Mouse (Mus musculus) stomach, postnatal 0 days (tissue): ENCODE results near the gene Fam219b. TPM values are rescaled to one million over a fixed set of nuclear protein-coding genes. Genes with fewer than 3 reads are reported as not detected.

Source experiments
- ATAC-seq: fragments of 200-750 bp; cut with Nextera tagmentation; 2 replicates; pipeline ENCODE4 v1.8.0; 2017; ENCODE audit not compliant: low FRiP score, low TSS enrichment
- DNase-seq: peaks from one replicate; pipeline ENCODE4 v3.0.0-alpha.2; 2016; ENCODE audit warnings: low spot score
- H3K27ac ChIP-seq: fragments of 300-500 bp; sonication (generic); replicated peaks from 2 replicates; pipeline ENCODE4 v1.5.1; 2014; ENCODE audit warnings: mild to moderate bottlenecking, control low read depth
- H3K27me3 ChIP-seq: fragments of 300-500 bp; sonication (generic); 2 replicates; pipeline ENCODE4 v1.6.1; 2014; ENCODE audit warnings: low read length; ENCODE audit not compliant: control insufficient read depth, insufficient read depth
- H3K36me3 ChIP-seq: fragments of 300-500 bp; sonication (generic); 2 replicates; pipeline ENCODE4 v1.6.1; 2014; ENCODE audit warnings: low read length, mixed read lengths; ENCODE audit not compliant: control insufficient read depth, insufficient read depth
- H3K4me1 ChIP-seq: fragments of 300-500 bp; sonication (generic); replicated peaks from 2 replicates; pipeline ENCODE4 v1.6.1; 2014; ENCODE audit warnings: antibody characterized with exemption; ENCODE audit not compliant: control insufficient read depth, insufficient read depth
- H3K4me2 ChIP-seq: fragments of 300-500 bp; sonication (generic); replicated peaks from 2 replicates; pipeline ENCODE4 v1.6.1; 2014; ENCODE audit warnings: low read depth, mild to moderate bottlenecking, control low read depth, moderate library complexity
- H3K4me3 ChIP-seq: fragments of 300-500 bp; sonication (generic); 2 replicates; pipeline ENCODE4 v1.5.1; 2014; ENCODE audit warnings: low read depth, low read length, control low read depth
- H3K9ac ChIP-seq: fragments of 300-500 bp; sonication (generic); 2 replicates; pipeline ENCODE4 v1.6.1; 2014; ENCODE audit warnings: mild to moderate bottlenecking, low read length, control low read depth, mixed read lengths
- H3K9me3 ChIP-seq: fragments of 300-500 bp; sonication (generic); 2 replicates; pipeline ENCODE4 v1.6.1; 2016; ENCODE audit warnings: low read length; ENCODE audit not compliant: control insufficient read depth
- CTCF ChIP-seq: IDR thresholded peaks from 2 replicates; pipeline ENCODE4 v1.5.1; 2016; ENCODE audit warnings: antibody characterized with exemption, low read depth, mild to moderate bottlenecking, moderate library complexity
- EP300 ChIP-seq: optimal IDR thresholded peaks from 2 replicates; pipeline ENCODE3; 2016; ENCODE audit warnings: antibody characterized with exemption
- WGBS: fragments of 180-500 bp; shearing (Covaris S2); extraction: QIAGEN DNeasy Blood & Tissue Kit; methylation state at CpG from one replicate; pipeline ENCODE4 v1.1.7; 2014; 5-methylcytosine and 5-hydroxymethylcytosine counted together
- polyA plus RNA-seq: library from polyadenylated mRNA; unstranded; fragments of >200 nt; fragmentation: Nextera tagmentation; extraction: Ambion mirVana; gene quantifications from 2 replicates; pipeline ENCODE4 v1.2.1, GENCODE M21; 2015

Gene Fam219b
- polyA plus RNA-seq, 1 experiment from 2014 or later = 12.4 TPM

- Histone ChIP-seq H3K4me2 (peak within 1 kb of the TSS; percentile 69), H3K27me3 (no peaks in the 10 kb centered on the region), H3K4me3 (peak within 1 kb of the TSS; percentile 63), H3K4me1 (peaks cover 17% of the 10 kb centered on the region), H3K9me3 (no peaks in the 10 kb centered on the region), H3K27ac (peak within 1 kb of the TSS; percentile 91), H3K36me3 (no peaks in the 10 kb centered on the region), H3K9ac (peak within 1 kb of the TSS; percentile 77)
- TF ChIP-seq CTCF (peak; percentile 53), EP300 (peak; percentile 43)
- under 1% methylated on average over 37 of the region's 37 CpGs for WGBS
- peak; percentile 95 for DNase-seq
- peak; percentile 96 for ATAC-seq
Measured at GRCm38 (mm10) chr9:57560861-57561710, 23.8 kb downstream of the Fam219b start, which contains the start of gene Scamp2. Gene Scamp2 (plus strand): TSS chr9:57560943.

GRCm38 (mm10) chr9:57561711-57562099 is 24.4 kb downstream of the Fam219b start:
- DNase-seq = no peak
- 59% methylated on average over 13 of the region's 13 CpGs for WGBS
- Histone ChIP-seq H3K27me3 (no peaks in the 10 kb centered on the region), H3K27ac (peak overlapping the region; percentile 91), H3K9me3 (no peaks in the 10 kb centered on the region), H3K9ac (peak overlapping the region; percentile 77), H3K4me3 (peak overlapping the region; percentile 63), H3K4me2 (peak overlapping the region; percentile 69), H3K4me1 (peaks cover 17% of the 10 kb centered on the region), H3K36me3 (no peaks in the 10 kb centered on the region)
- no peak for ATAC-seq
- TF ChIP-seq CTCF = no peak
- TF ChIP-seq EP300 = no peak

DNA sequence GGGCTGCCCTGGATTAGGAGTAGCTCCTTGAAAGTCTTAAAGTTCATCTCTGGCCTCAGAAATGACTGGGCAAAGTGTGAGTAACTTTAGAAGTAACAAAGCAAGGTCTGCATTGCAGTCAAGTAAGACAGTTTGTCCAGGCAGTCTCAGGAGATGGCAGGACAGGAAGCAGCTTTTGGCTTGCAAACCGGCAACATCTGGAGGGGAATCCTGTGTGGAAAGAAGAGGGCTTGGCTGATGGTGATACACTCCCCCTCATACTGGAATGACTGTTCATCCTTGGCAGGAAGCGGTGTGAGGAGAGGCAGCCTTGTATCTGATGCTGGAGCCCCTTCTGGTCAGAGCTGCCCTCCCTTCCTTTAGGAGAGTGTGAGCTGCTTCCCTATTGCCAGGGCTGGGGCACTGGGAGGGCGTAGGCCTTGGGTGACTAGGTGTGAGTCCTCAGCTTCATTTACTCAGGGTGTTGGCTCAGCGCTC is 25.6 kb downstream of the Fam219b start:
- 26% methylated on average over 4 of the region's 4 CpGs for WGBS
- Histone ChIP-seq H3K27me3 (no peaks in the 10 kb centered on the region), H3K4me1 (peaks cover 17% of the 10 kb centered on the region), H3K27ac (peak overlapping the region; percentile 91), H3K9ac (peak overlapping the region; percentile 43), H3K36me3 (no peaks in the 10 kb centered on the region), H3K4me3 (no peak overlapping the region; the same call in 1 of the 2 replicates), H3K4me2 (peak overlapping the region; percentile 69), H3K9me3 (no peaks in the 10 kb centered on the region)
- TF ChIP-seq EP300 (no peak), CTCF (no peak)
- DNase-seq (peak; percentile 85), ATAC-seq (peak; percentile 88)

DNA sequence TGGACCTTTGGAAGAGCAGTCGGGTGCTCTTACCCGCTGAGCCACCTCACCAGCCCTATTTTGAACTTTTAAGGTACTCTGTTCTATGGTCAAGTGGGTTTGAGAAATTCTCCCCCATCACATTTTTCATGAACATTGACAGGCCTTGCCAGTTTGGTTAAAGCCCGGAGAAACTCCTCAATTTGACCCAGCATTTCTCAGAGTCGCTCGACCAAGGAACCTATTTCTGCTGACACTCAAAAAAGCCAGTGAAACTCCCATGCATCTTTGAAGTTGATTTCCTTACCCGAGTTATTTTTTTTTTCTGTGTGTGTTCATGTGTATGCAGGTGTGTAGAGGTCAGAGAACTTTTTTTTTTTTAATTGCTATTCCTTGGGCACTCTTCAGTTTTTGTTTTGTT is 27.3 kb downstream of the Fam219b start:
- Histone ChIP-seq H3K4me1 (peaks cover 17% of the 10 kb centered on the region), H3K9ac (no peak overlapping the region), H3K4me3 (no peak overlapping the region), H3K27me3 (no peaks in the 10 kb centered on the region), H3K27ac (no peak overlapping the region), H3K36me3 (peaks cover 7% of the 10 kb centered on the region; the same call in 1 of the 2 replicates), H3K4me2 (no peak overlapping the region), H3K9me3 (no peaks in the 10 kb centered on the region)
- 81% methylated on average over 6 of the region's 6 CpGs for WGBS
- ATAC-seq = no peak
- no peak for DNase-seq
- TF ChIP-seq CTCF = no peak

GRCm38 (mm10) chr9:57565741-57566221 is 28.5 kb downstream of the Fam219b start:
- Histone ChIP-seq H3K4me1 (peaks cover 14% of the 10 kb centered on the region), H3K9me3 (no peaks in the 10 kb centered on the region), H3K27me3 (no peaks in the 10 kb centered on the region), H3K9ac (0 out of 2 replicates have a peak overlapping the region, but pooled peaks have one; percentile 8), H3K4me2 (no peak overlapping the region), H3K4me3 (no peak overlapping the region), H3K27ac (peak overlapping the region; percentile 73), H3K36me3 (peaks cover 7% of the 10 kb centered on the region)
- WGBS = 20% methylated on average over 10 of the region's 10 CpGs
- DNase-seq (no peak), ATAC-seq (no peak)
- no peak for TF ChIP-seq CTCF
- no peak for TF ChIP-seq EP300

DNA sequence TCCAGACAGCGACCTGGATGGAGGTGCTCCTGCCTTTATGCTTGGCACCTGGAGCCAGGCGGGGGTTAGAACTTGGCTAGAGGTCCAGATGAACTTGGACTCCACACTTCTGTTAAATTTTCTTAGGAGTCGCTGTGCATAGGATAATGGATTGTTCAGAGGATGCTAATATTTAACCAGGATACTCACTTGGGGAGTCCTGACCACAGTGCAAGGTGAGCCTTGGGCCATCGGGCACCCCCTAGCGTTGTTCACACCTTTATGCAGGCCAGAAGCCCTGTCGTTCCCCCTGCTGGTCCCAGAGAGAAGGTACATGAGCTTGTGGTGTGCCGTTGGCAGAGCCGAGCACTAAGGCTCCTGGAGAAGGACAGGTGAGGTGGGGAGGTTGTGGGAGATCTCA is 29.5 kb downstream of the Fam219b start:
- Histone ChIP-seq H3K9ac (no peak overlapping the region), H3K27me3 (no peaks in the 10 kb centered on the region), H3K36me3 (peaks cover 7% of the 10 kb centered on the region), H3K9me3 (no peaks in the 10 kb centered on the region), H3K4me1 (peaks cover 10% of the 10 kb centered on the region), H3K4me3 (no peak overlapping the region), H3K27ac (no peak overlapping the region), H3K4me2 (no peak overlapping the region)
- TF ChIP-seq EP300 (no peak), CTCF (peak; percentile 68)
- DNase-seq (peak; percentile 48), ATAC-seq (peak; percentile 14; the same call in 1 of the 2 replicates)
- WGBS = 53% methylated on average over 8 of the region's 8 CpGs
